ENCODE assay signal across 26 mouse cellular contexts in genomic region chr16:76761848-76762247, GRCm38 (mm10).
DNase-seq lines count a peak whose midpoint lies in the region; ATAC-seq and TF ChIP-seq lines count a peak whose summit lies in the region.
"Had no signal": no experiment of that assay in that cellular context is flagged by ENCODE, and none has a peak within 500 bp of the region (broad histone marks: within the 10 kb centered on the region; RNA-seq: fewer than 3 reads in every experiment).

No protein-coding gene starts in this region.

- no peak overlapping the region for H3K9ac ChIP-seq in liver, adult 2 months (ENCODE audit: low read depth, low read length)
- H3K9ac ChIP-seq in lung, postnatal 0 days (replicated peaks; ENCODE audit: low read depth), result no peak overlapping the region
- no peak overlapping the region for H3K9ac ChIP-seq in hindbrain, embryonic 14.5 days
- no peak overlapping the region for H3K9ac ChIP-seq in forebrain, embryonic 13.5 days
- H3K9ac ChIP-seq: embryonic facial prominence, embryonic 13.5 days; forebrain, embryonic 12.5 days; forebrain, postnatal 0 days; heart, embryonic 15.5 days; hindbrain, embryonic 13.5 days had no signal

- peaks cover 2% of the 10 kb centered on the region; the same call in 1 of the 2 replicates for H3K4me1 ChIP-seq in liver, adult 2 months (ENCODE audit: control insufficient read depth, insufficient read depth, low read length)
- H3K4me1 ChIP-seq in lung, postnatal 0 days (ENCODE audit: insufficient read depth, low read depth, low read length), result peaks cover 5% of the 10 kb centered on the region; the same call in 1 of the 2 replicates
- H3K4me1 ChIP-seq in hindbrain, embryonic 14.5 days (replicated peaks; ENCODE audit: control insufficient read depth, insufficient read depth, low read length), result no peaks in the 10 kb centered on the region
- no peaks in the 10 kb centered on the region for H3K4me1 ChIP-seq in forebrain, embryonic 13.5 days
- H3K4me1 ChIP-seq: embryonic facial prominence, embryonic 13.5 days; forebrain, embryonic 12.5 days; hindbrain, embryonic 13.5 days had no signal

- H3K36me3 ChIP-seq in liver, adult 2 months (ENCODE audit: control insufficient read depth, insufficient read depth, low read length), result no peaks in the 10 kb centered on the region
- no peaks in the 10 kb centered on the region for H3K36me3 ChIP-seq in lung, postnatal 0 days (ENCODE audit: insufficient read depth, low read length)
- no peaks in the 10 kb centered on the region for H3K36me3 ChIP-seq in hindbrain, embryonic 14.5 days (replicated peaks; ENCODE audit: control insufficient read depth, insufficient read depth)
- H3K36me3 ChIP-seq in forebrain, embryonic 13.5 days (ENCODE audit: poor library complexity, severe bottlenecking), result no peaks in the 10 kb centered on the region
- H3K36me3 ChIP-seq: embryonic facial prominence, embryonic 13.5 days; forebrain, embryonic 12.5 days; heart, embryonic 15.5 days; hindbrain, embryonic 13.5 days had no signal

- H3K4me2 ChIP-seq in lung, postnatal 0 days (replicated peaks; ENCODE audit: low read depth, low read length), result no peak overlapping the region
- no peak overlapping the region for H3K4me2 ChIP-seq in hindbrain, embryonic 14.5 days (replicated peaks)
- H3K4me2 ChIP-seq in forebrain, embryonic 13.5 days, result no peak overlapping the region
- H3K4me2 ChIP-seq: embryonic facial prominence, embryonic 13.5 days; forebrain, embryonic 12.5 days; heart, embryonic 11.5 days; heart, embryonic 15.5 days; hindbrain, embryonic 13.5 days had no signal

- H3K9me3 ChIP-seq in lung, postnatal 0 days (ENCODE audit: low read length), result no peaks in the 10 kb centered on the region
- H3K9me3 ChIP-seq in hindbrain, embryonic 14.5 days (ENCODE audit: control insufficient read depth, low read length), result no peaks in the 10 kb centered on the region
- no peaks in the 10 kb centered on the region for H3K9me3 ChIP-seq in forebrain, embryonic 13.5 days (replicated peaks)
- H3K9me3 ChIP-seq: embryonic facial prominence, embryonic 13.5 days; forebrain, embryonic 12.5 days; heart, embryonic 15.5 days; hindbrain, embryonic 13.5 days had no signal

- ATAC-seq in lung, postnatal 0 days, result no peak
- peak; percentile 37 for ATAC-seq in granulocyte monocyte progenitor cell, adult 5-6 weeks (replicated peaks; ENCODE audit: poor library complexity, severe bottlenecking)
- ATAC-seq in hindbrain, embryonic 14.5 days (ENCODE audit: low FRiP score), result no peak
- no peak for ATAC-seq in forebrain, embryonic 13.5 days
- ATAC-seq: activated CD4-positive, CD25-positive, alpha-beta regulatory T cell, adult 4 months; forebrain, postnatal 0 days; Patski had no signal

- H3K79me2 ChIP-seq in liver, adult 2 months (ENCODE audit: control insufficient read depth, insufficient read depth, low read length), result no peaks in the 10 kb centered on the region

- no peak overlapping the region for H3K27ac ChIP-seq in liver, adult 2 months (replicated peaks; ENCODE audit: insufficient read depth, low read depth, low read length)
- no peak overlapping the region for H3K27ac ChIP-seq in lung, postnatal 0 days (ENCODE audit: low read length)
- H3K27ac ChIP-seq in hindbrain, embryonic 14.5 days, result no peak overlapping the region
- H3K27ac ChIP-seq in forebrain, embryonic 13.5 days, result no peak overlapping the region
- H3K27ac ChIP-seq: embryonic facial prominence, embryonic 13.5 days; forebrain, embryonic 12.5 days; gastrocnemius, adult 2 months; heart, embryonic 15.5 days; hindbrain, embryonic 13.5 days had no signal

- peak; percentile 31 for DNase-seq in liver, adult 2 months (ENCODE audit: extremely low read depth, low read depth, low spot score)
- DNase-seq in liver, result no peak
- peak; percentile 17 for DNase-seq in lung, postnatal 0 days (ENCODE audit: low spot score)
- no peak for DNase-seq in lung, postnatal 36 days
- DNase-seq in hindbrain, embryonic 14.5 days (ENCODE audit: low spot score), result no peak
- DNase-seq: adrenal gland, adult 2 months; adrenal gland, postnatal 25 days; B cell, adult 2 months; cerebellum, adult 18-20 months; cerebellum, adult 9-11 months; cerebellum, postnatal 36 days; forebrain, postnatal 0 days; gastrocnemius, adult 2 months; gastrocnemius, postnatal 25 days; heart, adult 18-20 months; heart, postnatal 14 days had no signal

- TF ChIP-seq EP300 in lung, postnatal 0 days (IDR thresholded peaks at IDR 0.05), result no peak

- 55% methylated on average over 1 of the region's 1 CpGs for WGBS in liver, adult 2 months
- 22% methylated on average over 1 of the region's 1 CpGs for WGBS in lung, postnatal 0 days
- 75% methylated on average over 1 of the region's 1 CpGs for WGBS in hindbrain, embryonic 14.5 days
- WGBS in forebrain, embryonic 13.5 days, result 82% methylated on average over 1 of the region's 1 CpGs

- TF ChIP-seq POLR2A in liver, adult 2 months (IDR thresholded peaks at IDR 0.05; ENCODE audit: extremely low read depth, insufficient read depth, low read length), result no peak

- H3K27me3 ChIP-seq in liver, adult 2 months (ENCODE audit: control insufficient read depth, insufficient read depth, low read length), result no peaks in the 10 kb centered on the region
- H3K27me3 ChIP-seq in lung, postnatal 0 days (replicated peaks; ENCODE audit: insufficient read depth, low read length), result no peaks in the 10 kb centered on the region
- no peaks in the 10 kb centered on the region for H3K27me3 ChIP-seq in hindbrain, embryonic 14.5 days (ENCODE audit: control insufficient read depth, insufficient read depth, low read length)
- no peaks in the 10 kb centered on the region for H3K27me3 ChIP-seq in forebrain, embryonic 13.5 days
- H3K27me3 ChIP-seq: CH12.LX; embryonic facial prominence, embryonic 13.5 days; forebrain, embryonic 12.5 days; heart, embryonic 15.5 days; hindbrain, embryonic 13.5 days; Patski had no signal

- no peak overlapping the region for H3K4me3 ChIP-seq in liver, adult 2 months (ENCODE audit: insufficient read depth, low read depth, low read length)
- no peak overlapping the region for H3K4me3 ChIP-seq in lung, postnatal 0 days (ENCODE audit: low read depth, low read length)
- H3K4me3 ChIP-seq in hindbrain, embryonic 14.5 days (replicated peaks; ENCODE audit: low read length), result no peak overlapping the region
- no peak overlapping the region for H3K4me3 ChIP-seq in forebrain, embryonic 13.5 days
- H3K4me3 ChIP-seq: embryonic facial prominence, embryonic 13.5 days; forebrain, embryonic 12.5 days; gastrocnemius, adult 2 months; heart, embryonic 15.5 days; hindbrain, embryonic 13.5 days had no signal

- TF ChIP-seq CTCF in liver, adult 2 months (IDR thresholded peaks at IDR 0.05; ENCODE audit: low read depth, low read length), result no peak
- no peak for TF ChIP-seq CTCF in lung, postnatal 0 days (IDR thresholded peaks at IDR 0.05)

Comparison
In these comparisons a context has a peak if more than half of its experiments do, and no peak if none do; other contexts are left out.
1. DNase-seq: peak in liver, adult 2 months (single experiment) and lung, postnatal 0 days (single experiment); none in liver (single experiment), lung, postnatal 36 days (single experiment) and hindbrain, embryonic 14.5 days (single experiment).